Mouse (Mus musculus): ENCODE results near the gene Fam181b. TPM values are rescaled to one million over a fixed set of nuclear protein-coding genes. Genes with fewer than 3 reads are reported as not detected.

The Fam181b gene
- 10 to 100 TPM; 16.7 to 17.6 TPM for total RNA-seq (2021)
- long read RNA-seq, experiment 1, transcript Fam181b-201 (1 exons, 2,003 nt), result major isoform, 29 of 29 reads
- long read RNA-seq, experiment 1, partial matches to known transcripts, result 0 of 29 reads
- long read RNA-seq, experiment 1, other reads (novel, unspliced or antisense), result 0 of 29 reads
- long read RNA-seq, experiment 2, transcript Fam181b-201 (1 exons, 2,003 nt), result major isoform, 32 of 32 reads
- long read RNA-seq, experiment 2, partial matches to known transcripts, result 0 of 32 reads
- long read RNA-seq, experiment 2, other reads (novel, unspliced or antisense), result 0 of 32 reads

GRCm38 (mm10) chr7:93079785-93080730 lies at the start of gene Fam181b:
Gene Fam181b, plus strand, starts transcription at chr7:93079865.
- TF ChIP-seq CTCF (conservative IDR thresholded peaks at IDR 0.05), result peak; percentile 69
- Histone ChIP-seq H3K27ac (peak within 1 kb of the TSS; percentile 91), H3K4me3 (peak within 1 kb of the TSS; percentile 68)
- peak; percentile 73 to 79 for DNase-seq (ENCODE audit: low spot score in 2 of 2)

- Histone ChIP-seq H3K4me3 (no peak overlapping the region), H3K27ac (peak overlapping the region; percentile 43; the same call in 1 of the 2 replicates)
- TF ChIP-seq CTCF (conservative IDR thresholded peaks at IDR 0.05), result no peak
- peak in 1 of 2 experiments; percentile 9 for DNase-seq (ENCODE audit: low spot score in 2 of 2)
Observed at GRCm38 (mm10) chr7:93037763-93038471, 41.7 kb upstream of the Fam181b start.

GRCm38 (mm10) chr7:93038472-93038828 lies 41.2 kb upstream of the Fam181b start:
- DNase-seq (ENCODE audit: low spot score in 2 of 2), result no peak
- no peak overlapping the region for H3K4me3 ChIP-seq
- no peak for TF ChIP-seq CTCF (conservative IDR thresholded peaks at IDR 0.05)
- no peak overlapping the region for H3K27ac ChIP-seq

- TF ChIP-seq CTCF (conservative IDR thresholded peaks at IDR 0.05), result no peak
- Histone ChIP-seq H3K4me3 (no peak overlapping the region), H3K27ac (no peak overlapping the region)
- no peak for DNase-seq (ENCODE audit: low spot score in 2 of 2)
Observed at GRCm38 (mm10) chr7:93039542-93039941, 40.1 kb upstream of the Fam181b start.

- H3K4me3 ChIP-seq, result no peak overlapping the region
- no peak overlapping the region for H3K27ac ChIP-seq
- DNase-seq (ENCODE audit: low spot score in 2 of 2), result no peak
- TF ChIP-seq CTCF (conservative IDR thresholded peaks at IDR 0.05), result no peak
Observed at GRCm38 (mm10) chr7:93044359-93044758, 35.3 kb upstream of the Fam181b start.

GRCm38 (mm10) chr7:93044788-93045187 lies 34.9 kb upstream of the Fam181b start:
- Histone ChIP-seq H3K4me3 (no peak overlapping the region), H3K27ac (no peak overlapping the region)
- TF ChIP-seq CTCF (conservative IDR thresholded peaks at IDR 0.05), result no peak
- no peak for DNase-seq (ENCODE audit: low spot score in 2 of 2)

GRCm38 (mm10) chr7:93060831-93061230 lies 18.8 kb upstream of the Fam181b start:
- H3K4me3 ChIP-seq, result no peak overlapping the region
- no peak for TF ChIP-seq CTCF (conservative IDR thresholded peaks at IDR 0.05)
- H3K27ac ChIP-seq, result peak overlapping the region; percentile 80
- no peak for DNase-seq (ENCODE audit: low spot score in 2 of 2)

GRCm38 (mm10) chr7:93061747-93062146 lies 17.9 kb upstream of the Fam181b start:
- TF ChIP-seq CTCF (conservative IDR thresholded peaks at IDR 0.05), result no peak
- no peak overlapping the region for H3K4me3 ChIP-seq
- peak overlapping the region; percentile 80 for H3K27ac ChIP-seq
- no peak for DNase-seq (ENCODE audit: low spot score in 2 of 2)

GRCm38 (mm10) chr7:93062189-93062588 lies 17.5 kb upstream of the Fam181b start:
- H3K27ac ChIP-seq, result peak overlapping the region; percentile 80
- no peak overlapping the region for H3K4me3 ChIP-seq
- no peak for TF ChIP-seq CTCF (conservative IDR thresholded peaks at IDR 0.05)
- DNase-seq (ENCODE audit: low spot score in 2 of 2), result peak in 1 of 2 experiments; percentile 33

GRCm38 (mm10) chr7:93067464-93068015 lies 12.1 kb upstream of the Fam181b start:
- Histone ChIP-seq H3K27ac (no peak overlapping the region), H3K4me3 (no peak overlapping the region)
- no peak for DNase-seq (ENCODE audit: low spot score in 2 of 2)
- TF ChIP-seq CTCF (conservative IDR thresholded peaks at IDR 0.05), result no peak

GRCm38 (mm10) chr7:93076435-93076960 lies 3.2 kb upstream of the Fam181b start:
- Histone ChIP-seq H3K27ac (no peak overlapping the region), H3K4me3 (no peak overlapping the region)
- peak; percentile 34 for TF ChIP-seq CTCF (conservative IDR thresholded peaks at IDR 0.05)
- DNase-seq (ENCODE audit: low spot score in 2 of 2), result no peak

- H3K27ac ChIP-seq, result peak overlapping the region; percentile 91
- TF ChIP-seq CTCF (conservative IDR thresholded peaks at IDR 0.05), result no peak
Observed at GRCm38 (mm10) chr7:93079420-93079784, 263 bp upstream of the Fam181b start.

More at GRCm38 (mm10) chr7:93079420-93079784, 263 bp upstream of the Fam181b start:
- DNase-seq (ENCODE audit: low spot score in 2 of 2), result no peak
- peak overlapping the region; percentile 68 for H3K4me3 ChIP-seq

All from layer of hippocampus, adult 2 months (tissue).